Mouse (Mus musculus) heart, postnatal 0 days (tissue): Measurements from ENCODE around the gene Aurkaip1. TPM values are rescaled to one million over a fixed set of nuclear protein-coding genes. Genes with fewer than 3 reads are reported as not detected.
A peak's percentile ranks its signal among the peaks of the same experiment; 100 is the strongest.

Source experiments
- ATAC-seq: fragments of 200-750 bp; cut with Nextera tagmentation; 2 replicates; pipeline ENCODE4 v1.8.0; 2017; ENCODE audit warnings: low read depth, moderate number of reproducible peaks, moderate library complexity; ENCODE audit not compliant: insufficient read depth
- DNase-seq: peaks from one replicate; pipeline ENCODE4 v3.0.0-alpha.2; 2016; ENCODE audit warnings: low spot score
- H3K27ac ChIP-seq: fragments of 300-500 bp; sonication (generic); 2 replicates; pipeline ENCODE4 v1.5.1; 2014; ENCODE audit warnings: low read depth, mild to moderate bottlenecking
- H3K27me3 ChIP-seq: fragments of 300-500 bp; sonication (generic); 2 replicates; pipeline ENCODE4 v1.6.1; 2014; ENCODE audit warnings: low read length, mixed read lengths; ENCODE audit not compliant: control insufficient read depth, insufficient read depth
- H3K36me3 ChIP-seq: fragments of 300-500 bp; sonication (generic); replicated peaks from 2 replicates; pipeline ENCODE4 v1.6.1; 2014; ENCODE audit warnings: low read length, mixed read lengths; ENCODE audit not compliant: control insufficient read depth, insufficient read depth
- H3K4me1 ChIP-seq: fragments of 300-500 bp; sonication (generic); 2 replicates; pipeline ENCODE4 v1.6.1; 2014; ENCODE audit warnings: antibody characterized with exemption; ENCODE audit not compliant: control insufficient read depth, insufficient read depth
- H3K4me2 ChIP-seq: fragments of 300-500 bp; sonication (generic); 2 replicates; pipeline ENCODE4 v1.6.1; 2014; ENCODE audit warnings: low read depth, mild to moderate bottlenecking, low read length, moderate library complexity
- H3K4me3 ChIP-seq: fragments of 300-500 bp; sonication (generic); 2 replicates; pipeline ENCODE4 v1.5.1; 2014; ENCODE audit warnings: low read depth, low read length
- H3K9ac ChIP-seq: fragments of 300-500 bp; sonication (generic); replicated peaks from 2 replicates; pipeline ENCODE4 v1.6.1; 2014; ENCODE audit warnings: low read depth, low read length, mixed read lengths
- H3K9me3 ChIP-seq: fragments of 300-500 bp; sonication (generic); replicated peaks from 2 replicates; pipeline ENCODE4 v1.6.1; 2016; ENCODE audit warnings: low read length; ENCODE audit not compliant: control insufficient read depth
- CTCF ChIP-seq: IDR thresholded peaks from 2 replicates; pipeline ENCODE4 v1.5.1; 2016; ENCODE audit warnings: antibody characterized with exemption, control low read depth, low read depth
- EP300 ChIP-seq: IDR thresholded peaks from 2 replicates; pipeline ENCODE4 v1.6.1; 2016; ENCODE audit warnings: antibody characterized with exemption, low read depth
- WGBS: fragments of 180-500 bp; shearing (Covaris S2); extraction: QIAGEN DNeasy Blood & Tissue Kit; methylation state at CpG from one replicate; pipeline ENCODE4 v1.1.7; 2014; 5-methylcytosine and 5-hydroxymethylcytosine counted together
- polyA plus RNA-seq: library from polyadenylated mRNA; unstranded; fragments of >200 nt; fragmentation: Nextera tagmentation; extraction: Ambion mirVana; gene quantifications from 2 replicates; pipeline ENCODE4 v1.2.1, GENCODE M21; 2015
- total RNA-seq: library from RNA; depleted of rRNA; stranded (reverse); fragments of >200 nt; gene quantifications from 2 replicates; pipeline ENCODE4 v1.2.3, GENCODE M21; 2014; ENCODE audit warnings: low replicate concordance

Gene Aurkaip1
- total and polyA plus RNA-seq, 2 experiments from 2014 or later = 122 to 155 TPM

DNA sequence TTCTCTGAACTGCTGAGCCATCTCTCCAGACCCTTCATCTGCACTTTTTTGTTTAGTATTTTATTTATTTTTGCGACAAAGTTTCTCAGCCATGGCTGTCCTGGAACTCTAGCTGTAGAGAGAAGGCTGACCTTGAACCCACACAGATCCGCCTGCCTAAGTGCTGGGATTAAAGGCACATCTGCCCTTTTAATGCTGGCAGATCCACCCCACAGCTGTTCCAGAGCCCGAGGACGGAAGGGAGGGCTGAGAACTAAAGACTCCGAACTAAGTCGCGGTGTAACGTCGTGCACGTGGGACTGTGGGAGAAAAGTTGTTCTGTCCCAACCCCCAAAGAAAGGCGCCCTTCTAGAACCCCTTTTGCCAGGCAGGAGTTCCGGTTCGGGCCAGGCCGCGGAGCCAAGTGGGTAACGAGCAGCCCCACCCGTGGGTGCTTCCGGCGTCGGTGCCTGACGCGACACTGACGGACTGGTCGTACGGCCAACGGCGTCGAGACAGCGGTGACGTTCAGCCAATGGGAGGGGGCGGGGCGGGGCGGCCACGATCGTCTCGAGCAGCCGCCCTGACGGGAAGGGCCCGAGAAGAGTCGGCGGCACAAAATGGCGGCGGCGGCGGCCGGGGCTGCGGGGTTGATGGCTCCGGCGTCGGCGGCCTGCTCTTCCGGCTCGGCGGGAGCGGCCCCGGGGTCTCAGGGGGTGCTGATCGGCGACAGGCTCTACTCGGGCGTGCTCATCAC, 19.0 kb upstream of the Aurkaip1 start, which contains the start of gene Ccnl2:
Ccnl2 (plus strand) TSS at position 561 of the 736 bp plus-strand sequence.
- H3K4me2 ChIP-seq = peak within 1 kb of the TSS; percentile 84
- H3K9ac ChIP-seq = peak within 1 kb of the TSS; percentile 99
- WGBS = under 1% methylated on average over 50 of the region's 60 CpGs
- ATAC-seq (peak; percentile 99), DNase-seq (peak; percentile 95)
- H3K36me3 ChIP-seq = peaks cover 69% of the 10 kb centered on the region
- H3K27ac ChIP-seq = peak within 1 kb of the TSS; percentile 95
- peak within 1 kb of the TSS; percentile 97 for H3K4me3 ChIP-seq
- H3K27me3 ChIP-seq = no peaks in the 10 kb centered on the region
- H3K4me1 ChIP-seq = peaks cover 16% of the 10 kb centered on the region; the same call in 1 of the 2 replicates
- no peaks in the 10 kb centered on the region for H3K9me3 ChIP-seq
- TF ChIP-seq EP300 = peak; percentile 80
- no peak for TF ChIP-seq CTCF

DNA sequence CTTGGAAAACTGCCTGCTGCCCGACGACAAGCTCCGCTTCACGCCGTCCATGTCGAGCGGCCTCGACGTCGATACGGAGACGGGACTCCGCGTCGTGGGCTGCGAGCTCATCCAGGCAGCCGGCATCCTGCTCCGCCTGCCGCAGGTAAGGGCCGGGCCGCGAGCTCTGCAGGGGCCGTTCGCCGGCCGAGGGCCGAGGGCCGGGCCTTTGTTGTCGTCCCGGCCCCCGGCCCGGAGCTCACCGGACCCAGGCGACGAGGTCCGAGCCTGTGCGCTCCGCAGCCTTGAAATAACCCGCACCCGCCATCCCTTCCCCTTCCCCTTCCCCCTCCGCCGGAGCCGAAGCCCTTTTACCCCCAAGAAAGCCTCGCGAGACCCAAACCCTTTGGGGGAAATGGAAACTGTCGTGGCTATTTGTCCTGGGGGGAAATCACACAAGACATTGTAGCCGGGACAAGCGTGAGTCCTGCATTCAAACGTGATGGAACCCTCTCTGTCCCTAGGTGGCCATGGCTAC, 18.3 kb upstream of the Aurkaip1 start:
- TF ChIP-seq EP300 (0 out of 2 replicates have a peak, but pooled peaks have one; percentile 21), CTCF (no peak)
- WGBS = under 1% methylated on average over 49 of the region's 49 CpGs
- H3K36me3 ChIP-seq = peaks cover 69% of the 10 kb centered on the region

DNA sequence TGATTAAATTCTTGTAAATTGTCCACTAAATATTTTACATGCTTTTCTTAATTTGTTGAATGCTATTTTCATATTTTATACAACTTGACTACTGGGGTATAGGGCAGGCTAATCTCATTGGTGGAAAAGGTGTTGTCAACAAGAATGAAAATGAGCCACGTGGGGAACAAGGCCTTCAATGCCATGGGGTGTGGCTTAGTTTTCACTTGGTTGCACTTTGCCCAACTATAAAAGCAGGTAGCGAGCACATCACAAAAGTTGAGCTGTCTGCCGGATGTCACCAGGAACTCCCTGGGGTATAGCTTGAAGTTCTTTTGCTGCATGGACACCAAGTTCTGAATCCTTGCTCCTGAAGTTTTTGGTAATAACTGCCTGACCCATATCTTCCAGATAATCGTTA, 13.5 kb upstream of the Aurkaip1 start:
- Histone ChIP-seq H3K4me3 (no peak overlapping the region), H3K4me1 (peaks cover 12% of the 10 kb centered on the region; the same call in 1 of the 2 replicates), H3K9me3 (no peaks in the 10 kb centered on the region), H3K36me3 (peaks cover 84% of the 10 kb centered on the region), H3K4me2 (no peak overlapping the region), H3K27ac (no peak overlapping the region), H3K9ac (no peak overlapping the region), H3K27me3 (no peaks in the 10 kb centered on the region)
- DNase-seq (no peak), ATAC-seq (no peak)
- WGBS = 78% methylated on average over 4 of the region's 4 CpGs
- TF ChIP-seq CTCF (no peak), EP300 (no peak)

More for the DNA sequence above, 18.3 kb upstream of the Aurkaip1 start:
- DNase-seq = no peak
- Histone ChIP-seq H3K9me3 (no peaks in the 10 kb centered on the region), H3K27ac (peak overlapping the region; percentile 95), H3K9ac (peak overlapping the region; percentile 99), H3K4me2 (peak overlapping the region; percentile 84), H3K4me3 (peak overlapping the region; percentile 97), H3K4me1 (peaks cover 16% of the 10 kb centered on the region; the same call in 1 of the 2 replicates), H3K27me3 (no peaks in the 10 kb centered on the region)
- ATAC-seq = peak; percentile 11

DNA sequence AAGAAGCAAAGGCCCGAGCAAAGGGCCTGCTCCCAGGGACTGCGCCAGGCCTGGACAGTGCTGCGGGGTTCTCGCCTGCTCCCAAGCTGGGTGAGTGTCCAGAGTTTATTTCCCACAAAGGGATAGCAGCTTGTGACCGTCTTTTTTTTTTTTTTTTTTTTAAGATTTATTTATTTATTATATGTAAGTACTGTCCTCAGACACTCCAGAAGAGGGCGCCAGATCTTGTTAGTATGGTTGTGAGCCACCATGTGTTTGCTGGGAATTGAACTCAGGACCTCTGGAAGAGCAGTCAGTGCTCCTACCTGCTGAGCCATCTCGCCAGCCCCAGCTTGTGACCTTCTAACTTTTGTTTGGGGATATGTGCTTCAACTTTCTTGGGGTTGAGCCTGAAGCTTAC, 10.0 kb upstream of the Aurkaip1 start:
- H3K27ac ChIP-seq = no peak overlapping the region
- DNase-seq = no peak
- H3K27me3 ChIP-seq = no peaks in the 10 kb centered on the region
- no peak overlapping the region for H3K9ac ChIP-seq
- 68% methylated on average over 7 of the region's 7 CpGs for whole genome bisulfite sequencing
- H3K4me1 ChIP-seq = no peaks in the 10 kb centered on the region
- H3K4me2 ChIP-seq = no peak overlapping the region
- peaks cover 96% of the 10 kb centered on the region for H3K36me3 ChIP-seq
- no peak overlapping the region for H3K4me3 ChIP-seq
- ATAC-seq = no peak
- no peaks in the 10 kb centered on the region for H3K9me3 ChIP-seq
- peak; percentile 25 for TF ChIP-seq CTCF
- no peak for TF ChIP-seq EP300

DNA sequence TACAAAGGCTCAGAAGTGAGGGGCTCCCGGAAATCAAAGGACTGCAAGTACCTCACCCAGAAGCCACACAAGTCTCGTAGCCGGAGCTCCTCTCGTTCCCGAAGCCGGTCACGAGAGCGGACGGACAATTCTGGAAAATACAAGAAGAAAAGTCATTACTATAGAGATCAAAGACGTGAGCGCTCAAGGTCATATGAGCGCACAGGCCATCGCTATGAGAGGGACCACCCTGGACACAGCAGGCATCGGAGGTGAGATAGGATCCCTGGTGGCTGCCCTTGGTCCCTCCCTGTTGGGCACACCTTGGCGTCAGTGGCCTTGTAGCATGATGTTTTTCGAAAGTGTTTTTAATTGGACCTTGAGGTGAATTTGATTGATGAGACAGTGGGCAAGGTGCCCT, 7.6 kb upstream of the Aurkaip1 start:
- H3K4me2 ChIP-seq = no peak overlapping the region
- no peak for DNase-seq
- TF ChIP-seq CTCF (no peak), EP300 (no peak)
- no peak overlapping the region for H3K9ac ChIP-seq
- H3K4me3 ChIP-seq = no peak overlapping the region
- no peaks in the 10 kb centered on the region for H3K27me3 ChIP-seq
- ATAC-seq = no peak
- H3K9me3 ChIP-seq = no peaks in the 10 kb centered on the region
- peaks cover 93% of the 10 kb centered on the region for H3K36me3 ChIP-seq
- H3K4me1 ChIP-seq = no peaks in the 10 kb centered on the region
- WGBS = 89% methylated on average over 16 of the region's 16 CpGs
- no peak overlapping the region for H3K27ac ChIP-seq

DNA sequence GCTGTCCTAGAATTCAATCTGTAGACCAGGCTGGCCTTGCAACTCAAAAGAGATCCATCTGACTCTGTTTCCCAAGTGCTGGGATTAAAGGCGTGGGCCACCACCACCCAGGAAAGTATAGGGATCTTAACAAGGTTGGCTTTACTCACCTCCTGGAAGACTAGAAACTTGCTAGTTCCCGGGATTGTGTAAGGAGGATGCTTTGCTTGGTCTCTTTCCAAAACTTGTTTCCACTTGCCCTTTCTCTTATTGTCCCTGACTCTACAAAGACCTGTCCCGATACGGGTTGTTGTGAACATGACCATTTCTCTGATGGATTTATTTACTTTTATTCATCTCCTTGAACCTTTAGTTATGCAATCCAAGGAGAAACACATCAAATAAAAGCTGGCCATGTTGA, 1.2 kb upstream of the Aurkaip1 start:
- 81% methylated on average over 4 of the region's 4 CpGs for WGBS
- no peak for TF ChIP-seq CTCF
- no peak for TF ChIP-seq EP300
- no peak overlapping the region for H3K9ac ChIP-seq

More for the DNA sequence above, 1.2 kb upstream of the Aurkaip1 start:
- no peaks in the 10 kb centered on the region for H3K9me3 ChIP-seq
- no peak overlapping the region for H3K27ac ChIP-seq
- peaks cover 36% of the 10 kb centered on the region for H3K36me3 ChIP-seq
- no peak overlapping the region for H3K4me3 ChIP-seq
- H3K27me3 ChIP-seq = no peaks in the 10 kb centered on the region
- ATAC-seq (no peak), DNase-seq (no peak)
- no peak overlapping the region for H3K4me2 ChIP-seq
- H3K4me1 ChIP-seq = peaks cover 6% of the 10 kb centered on the region
